Mouse (Mus musculus): ENCODE results near the gene Usp19.

- TF ChIP-seq EP300 (IDR thresholded peaks at IDR 0.05) (no peak), CTCF (IDR thresholded peaks at IDR 0.05) (no peak)
Observed at GRCm38 (mm10) chr9:108486973-108487530, 3.4 kb upstream of the Usp19 start.

Data from lung, postnatal 0 days (tissue).